Mouse (Mus musculus): ENCODE measurements around the gene Cyp4a30b.

- TF ChIP-seq POLR2A (IDR thresholded peaks at IDR 0.05; ENCODE audit: insufficient read depth, low read depth, low read length), result no peak
- TF ChIP-seq CTCF (IDR thresholded peaks at IDR 0.05; ENCODE audit: insufficient read depth, low read depth, low read length), result no peak
These were observed 67.0 kb downstream of the Cyp4a30b start for GRCm38 (mm10) chr4:115519444-115519843.

Data from olfactory bulb, adult 2 months (tissue).